Comparison of ENCODE assay signal across 33 mouse cellular contexts in the genomic region with DNA sequence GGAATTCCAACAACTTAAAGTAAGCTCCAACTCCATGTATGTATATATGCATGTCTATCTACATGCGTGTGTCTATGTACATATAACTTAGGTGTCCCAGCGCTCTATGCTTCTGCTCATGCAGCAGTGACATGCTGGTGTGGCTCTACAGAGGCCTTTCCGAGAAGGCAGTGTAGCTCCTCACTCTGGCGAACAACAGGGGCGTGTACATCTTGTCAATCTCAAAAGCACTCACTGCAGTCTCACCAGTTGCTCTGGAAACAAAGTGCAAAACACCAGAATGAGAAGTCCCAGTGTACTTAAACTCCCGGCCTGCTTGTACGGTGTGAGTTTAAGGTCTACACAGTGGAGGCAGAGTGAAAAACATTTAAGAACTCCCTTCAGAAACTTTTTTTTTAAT. TPM values are rescaled to one million over a fixed set of nuclear protein-coding genes. Genes with fewer than 3 reads are reported as not detected.
DNase-seq lines count a peak whose midpoint lies in the region; ATAC-seq lines count a peak whose summit lies in the region.
"Had no signal": no experiment of that assay in that cellular context is flagged by ENCODE, and none has a peak within 500 bp of the region (broad histone marks: within the 10 kb centered on the region; RNA-seq: fewer than 3 reads in every experiment).

No protein-coding gene starts in this region.

- no peaks in the 10 kb centered on the region for H3K27me3 ChIP-seq in hindbrain, embryonic 11.5 days (ENCODE audit: control insufficient read depth, insufficient read depth, low read length)
- H3K27me3 ChIP-seq in hindbrain, embryonic 13.5 days, result no peaks in the 10 kb centered on the region
- H3K27me3 ChIP-seq: embryonic facial prominence, embryonic 13.5 days; forebrain, embryonic 12.5 days; forebrain, embryonic 15.5 days; heart, embryonic 12.5 days; heart, embryonic 15.5 days; hindbrain, embryonic 15.5 days had no signal

- H3K4me2 ChIP-seq in hindbrain, embryonic 11.5 days (replicated peaks; ENCODE audit: low read depth, low read length), result no peak overlapping the region
- H3K4me2 ChIP-seq in hindbrain, embryonic 13.5 days, result no peak overlapping the region
- H3K4me2 ChIP-seq: embryonic facial prominence, embryonic 13.5 days; forebrain, embryonic 12.5 days; forebrain, embryonic 15.5 days; heart, embryonic 12.5 days; heart, embryonic 15.5 days; hindbrain, embryonic 15.5 days had no signal

- no peaks in the 10 kb centered on the region for H3K36me3 ChIP-seq in hindbrain, embryonic 11.5 days (ENCODE audit: control insufficient read depth, insufficient read depth, low read length)
- peaks cover 53% of the 10 kb centered on the region for H3K36me3 ChIP-seq in hindbrain, embryonic 13.5 days

- H3K4me1 ChIP-seq in hindbrain, embryonic 11.5 days (replicated peaks; ENCODE audit: control insufficient read depth, insufficient read depth, low read length), result no peaks in the 10 kb centered on the region
- H3K4me1 ChIP-seq in hindbrain, embryonic 13.5 days (replicated peaks), result no peaks in the 10 kb centered on the region
- H3K4me1 ChIP-seq: embryonic facial prominence, embryonic 10.5 days; embryonic facial prominence, embryonic 13.5 days; forebrain, embryonic 12.5 days; forebrain, embryonic 15.5 days; heart, embryonic 12.5 days; heart, embryonic 15.5 days; hindbrain, embryonic 10.5 days; hindbrain, embryonic 15.5 days had no signal

- ATAC-seq in hindbrain, embryonic 11.5 days (ENCODE audit: low FRiP score), result no peak
- no peak for ATAC-seq in hindbrain, embryonic 13.5 days (ENCODE audit: low FRiP score)
- ATAC-seq: activated CD4-positive, CD25-positive, alpha-beta regulatory T cell, adult 4 months; CD4-positive, CD25-positive, alpha-beta regulatory T cell, adult 4 months; forebrain, embryonic 15.5 days had no signal

- DNase-seq in hindbrain, embryonic 11.5 days (ENCODE audit: low spot score), result peak; percentile 14
- peak; percentile 16 for DNase-seq in lung, postnatal 25 days (ENCODE audit: low spot score)
- DNase-seq in lung, postnatal 14 days, result no peak
- DNase-seq in ES-CJ7 (ENCODE audit: low read depth, low spot score), result peak; percentile 16
- DNase-seq in R1 (ENCODE audit: low read depth, low spot score), result peak; percentile 43
- DNase-seq in urinary bladder, adult 2 months (ENCODE audit: low spot score), result no peak
- DNase-seq in gastrocnemius, adult 18-20 months (ENCODE audit: low spot score), result no peak
- DNase-seq: adrenal gland, adult 8-10 months; adrenal gland, postnatal 25 days; cerebellum, adult 18-20 months; cerebellum, adult 9-10 months; cerebellum, postnatal 14 days; embryo, embryonic 11 days; gastrocnemius, postnatal 10 days; gastrocnemius, postnatal 36 days; heart, postnatal 10 days; heart, postnatal 36 days had no signal

- H3K27ac ChIP-seq in hindbrain, embryonic 11.5 days (ENCODE audit: low read depth, low read length), result no peak overlapping the region
- no peak overlapping the region for H3K27ac ChIP-seq in hindbrain, embryonic 13.5 days
- H3K27ac ChIP-seq: embryonic facial prominence, embryonic 10.5 days; embryonic facial prominence, embryonic 13.5 days; forebrain, embryonic 12.5 days; forebrain, embryonic 15.5 days; heart, embryonic 15.5 days; hindbrain, embryonic 10.5 days; hindbrain, embryonic 15.5 days had no signal

- WGBS in hindbrain, embryonic 11.5 days, result 75% methylated on average over 7 of the region's 7 CpGs
- 64% methylated on average over 7 of the region's 7 CpGs for WGBS in hindbrain, embryonic 13.5 days

- H3K4me3 ChIP-seq in hindbrain, embryonic 11.5 days (ENCODE audit: low read depth, low read length), result no peak overlapping the region
- no peak overlapping the region for H3K4me3 ChIP-seq in hindbrain, embryonic 13.5 days
- H3K4me3 ChIP-seq: embryonic facial prominence, embryonic 10.5 days; embryonic facial prominence, embryonic 13.5 days; erythroblast, embryonic 14.5 days; forebrain, embryonic 12.5 days; forebrain, embryonic 15.5 days; heart, embryonic 12.5 days; heart, embryonic 15.5 days; hindbrain, embryonic 10.5 days; hindbrain, embryonic 15.5 days had no signal

- no peaks in the 10 kb centered on the region for H3K9me3 ChIP-seq in hindbrain, embryonic 11.5 days (ENCODE audit: control insufficient read depth, low read length)
- no peaks in the 10 kb centered on the region for H3K9me3 ChIP-seq in hindbrain, embryonic 13.5 days
- H3K9me3 ChIP-seq: embryonic facial prominence, embryonic 10.5 days; embryonic facial prominence, embryonic 13.5 days; forebrain, embryonic 12.5 days; forebrain, embryonic 15.5 days; heart, embryonic 12.5 days; heart, embryonic 15.5 days; hindbrain, embryonic 10.5 days; hindbrain, embryonic 15.5 days had no signal

- H3K9ac ChIP-seq in hindbrain, embryonic 11.5 days (ENCODE audit: low read depth, low read length), result no peak overlapping the region
- no peak overlapping the region for H3K9ac ChIP-seq in hindbrain, embryonic 13.5 days
- H3K9ac ChIP-seq: embryonic facial prominence, embryonic 13.5 days; forebrain, embryonic 12.5 days; forebrain, embryonic 15.5 days; heart, embryonic 12.5 days; heart, embryonic 15.5 days; hindbrain, embryonic 15.5 days had no signal

RNA-seq across cellular contexts. Expression of a gene that starts 27.0 kb away (rescaled TPM):
- polyA plus RNA-seq in hindbrain, embryonic 11.5 days (2014; fragmentation: Nextera tagmentation; extraction: Ambion mirVana), result 35.5 and 36.9 TPM in 2 replicates
- polyA plus RNA-seq in hindbrain, embryonic 13.5 days (2015; fragmentation: Nextera tagmentation; extraction: Ambion mirVana), result 52.7 and 53.7 TPM in 2 replicates
- polyA plus RNA-seq in urinary bladder, adult 2 months (2012; rRNA removed), result 80.0 and 81.1 TPM in 2 replicates
- total RNA-seq in gastrocnemius, adult 18-20 months (2021), result 10 to 100 TPM; 39.6 to 43.4 TPM

RNA-seq across cellular contexts. Expression of a gene that starts 27.2 kb away (rescaled TPM):
- polyA plus RNA-seq in hindbrain, embryonic 11.5 days (2014; fragmentation: Nextera tagmentation; extraction: Ambion mirVana), result 36.4 and 39.3 TPM in 2 replicates
- 37.1 and 41.6 TPM in 2 replicates for polyA plus RNA-seq in hindbrain, embryonic 13.5 days (2015; fragmentation: Nextera tagmentation; extraction: Ambion mirVana)
- polyA plus RNA-seq in urinary bladder, adult 2 months (2012; rRNA removed), result 18.2 and 20.5 TPM in 2 replicates
- total RNA-seq in gastrocnemius, adult 18-20 months (2021), result 1 to 10 TPM; 4.3 to 4.7 TPM

RNA-seq across cellular contexts. Expression of a gene that starts 30.1 kb away (rescaled TPM):
- 0.10 TPM in 1 of 2 replicates, not detected in the other for polyA plus RNA-seq in hindbrain, embryonic 11.5 days (2014; fragmentation: Nextera tagmentation; extraction: Ambion mirVana)
- polyA plus RNA-seq in hindbrain, embryonic 13.5 days (2015; fragmentation: Nextera tagmentation; extraction: Ambion mirVana), result not detected in 2 replicates
- not detected in 2 replicates for polyA plus RNA-seq in urinary bladder, adult 2 months (2012; rRNA removed)
- not detected for total RNA-seq in gastrocnemius, adult 18-20 months (2021)
- total RNA-seq: adrenal gland, adult 8-10 months; adrenal gland, postnatal 25 days; gastrocnemius, postnatal 10 days; gastrocnemius, postnatal 36 days; granulocyte monocyte progenitor cell, adult 5-6 weeks; heart, adult 8-10 months; heart, postnatal 10 days; heart, postnatal 36 days had no signal
- polyA plus RNA-seq: C2C12; CD4-positive, CD25-positive, alpha-beta regulatory T cell, adult 4 months; erythroblast, embryonic 14.5 days; forebrain, embryonic 12.5 days; forebrain, embryonic 15.5 days; heart, embryonic 12.5 days; heart, embryonic 15.5 days; hindbrain, embryonic 15.5 days; intestine, embryonic 14.5 days had no signal

Comparison
In these comparisons a context has a peak if more than half of its experiments do, and no peak if none do; other contexts are left out.
1. DNase-seq: peak in hindbrain, embryonic 11.5 days (single experiment), lung, postnatal 25 days (single experiment), ES-CJ7 (single experiment) and R1 (single experiment); none in lung, postnatal 14 days (single experiment), urinary bladder, adult 2 months (single experiment) and gastrocnemius, adult 18-20 months (single experiment).